Mouse (Mus musculus) skeletal muscle tissue, adult 2 months (tissue): ENCODE measurements around the gene Pom121.

Experiments used
- DNase-seq: peaks from one replicate; pipeline ENCODE4 v3.0.0-alpha.2; 2012; ENCODE audit warnings: low read depth, low spot score

The Pom121 gene

DNA sequence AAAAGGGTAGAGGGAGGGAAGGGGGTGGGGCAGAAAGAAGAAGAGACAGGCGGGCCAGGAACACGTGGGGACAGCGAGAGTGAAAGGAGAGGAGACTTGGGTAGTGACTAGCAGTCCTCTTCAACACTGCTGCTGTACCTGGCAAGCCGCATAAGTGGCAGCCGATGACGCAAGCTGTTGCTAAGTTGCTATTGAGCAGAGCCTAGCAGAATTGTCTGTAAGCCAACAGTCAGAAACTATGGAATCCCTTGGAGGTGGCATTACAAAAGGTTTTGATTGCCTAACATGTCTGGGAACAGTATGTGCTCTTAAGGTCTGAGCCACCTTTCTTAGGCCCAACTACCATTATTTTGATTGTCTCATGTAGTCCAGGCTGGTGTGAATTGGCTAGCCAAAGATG, 26.0 kb downstream of the Pom121 start:
- no peak for DNase-seq

DNA sequence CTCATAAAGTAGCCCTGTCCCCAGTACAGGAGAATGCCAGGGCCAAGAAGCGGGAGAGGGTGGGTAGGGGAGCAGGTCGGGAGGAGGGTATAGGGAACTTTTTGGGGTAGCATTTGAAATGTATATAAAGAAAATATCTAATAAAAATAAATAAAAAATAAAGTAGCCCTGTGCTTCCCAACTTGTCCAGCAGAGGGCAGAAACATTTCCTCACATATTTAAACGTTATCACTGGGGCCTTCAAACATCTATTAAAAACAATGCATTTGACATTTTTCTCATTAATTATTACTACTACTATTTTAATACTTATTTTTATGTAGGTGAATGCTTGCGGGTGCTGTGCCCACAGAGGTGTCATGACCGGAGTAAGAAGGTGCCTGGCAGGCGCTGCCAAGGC, 26.5 kb downstream of the Pom121 start:
- DNase-seq: no peak

DNA sequence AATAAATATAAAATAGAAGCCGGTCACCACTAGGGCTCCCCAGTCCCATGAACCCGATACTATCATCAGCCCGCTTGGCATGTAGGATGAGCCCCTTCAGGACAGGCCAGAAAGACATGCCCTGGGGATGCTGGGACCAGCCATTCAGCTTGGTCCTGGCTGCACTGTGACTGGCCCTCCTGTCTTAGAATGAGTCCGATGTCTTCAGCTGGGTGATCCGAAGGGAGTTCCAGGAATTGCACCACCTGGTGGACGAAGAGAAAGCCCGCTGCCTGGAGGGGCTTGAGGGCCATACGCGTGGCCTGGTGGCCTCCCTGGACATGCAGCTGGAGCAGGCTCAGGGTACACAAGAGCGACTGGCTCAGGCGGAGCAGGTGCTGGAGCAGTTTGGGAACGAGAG, 30.8 kb downstream of the Pom121 start:
- no peak for DNase-seq

DNA sequence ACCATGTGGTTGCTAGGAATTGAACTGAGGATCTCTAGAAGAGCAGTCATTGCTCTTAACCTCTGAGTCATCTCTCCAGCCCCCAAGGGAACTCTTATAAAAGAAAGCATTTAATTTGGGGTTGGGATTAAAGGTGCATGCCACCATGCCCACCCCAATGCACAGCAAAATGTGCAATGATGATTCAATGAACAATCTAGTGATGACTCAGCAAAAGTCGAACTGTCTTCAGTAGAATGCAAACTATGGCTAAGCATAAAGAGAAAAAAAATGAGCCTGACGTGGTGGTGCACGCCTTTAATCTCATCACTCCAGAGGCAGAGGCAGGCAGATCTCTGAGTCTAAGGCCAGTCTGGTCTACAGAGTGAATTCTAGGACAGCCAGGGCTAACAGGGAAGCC, 31.8 kb downstream of the Pom121 start:
- DNase-seq: no peak

DNA sequence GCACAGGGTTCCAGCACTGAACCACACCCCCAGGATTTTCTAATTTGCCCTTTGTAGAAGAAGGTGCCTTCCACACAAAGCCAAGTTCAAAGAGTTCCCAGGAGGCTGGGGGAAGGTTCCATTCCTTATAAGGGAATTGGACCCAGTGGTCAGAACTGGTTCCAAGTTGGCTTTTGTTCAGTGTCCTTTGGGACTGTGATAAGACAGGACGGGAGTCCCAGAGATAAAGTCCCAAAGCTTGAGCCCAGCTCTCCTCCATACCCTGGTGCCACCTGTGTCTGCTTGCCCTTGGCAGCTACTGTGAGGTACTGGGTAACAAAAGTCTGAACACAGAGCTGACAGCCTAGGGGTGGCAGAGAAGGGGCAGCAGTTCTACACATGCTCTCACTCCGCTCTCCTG, 34.6 kb downstream of the Pom121 start:
- DNase-seq: no peak

DNA sequence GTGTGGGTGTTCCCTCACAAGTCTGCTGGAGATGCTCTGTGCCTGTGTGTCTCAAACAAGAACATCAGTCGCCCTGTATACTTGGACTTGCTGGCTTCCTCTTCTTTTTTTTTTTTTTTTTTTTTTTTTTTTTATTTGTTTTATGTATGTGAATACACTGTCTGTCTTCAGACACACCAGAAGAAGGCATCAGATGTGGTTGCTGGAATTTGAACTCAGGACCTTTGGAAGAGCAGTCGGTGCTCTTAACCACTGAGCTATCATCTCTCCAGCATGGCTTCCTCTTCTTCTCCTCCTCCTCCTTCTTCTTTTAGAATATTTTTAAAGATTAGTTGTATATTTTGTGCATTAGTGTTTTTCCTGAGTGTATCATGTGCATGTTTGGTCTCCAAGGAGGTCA, 36.8 kb downstream of the Pom121 start:
- no peak for DNase-seq

DNA sequence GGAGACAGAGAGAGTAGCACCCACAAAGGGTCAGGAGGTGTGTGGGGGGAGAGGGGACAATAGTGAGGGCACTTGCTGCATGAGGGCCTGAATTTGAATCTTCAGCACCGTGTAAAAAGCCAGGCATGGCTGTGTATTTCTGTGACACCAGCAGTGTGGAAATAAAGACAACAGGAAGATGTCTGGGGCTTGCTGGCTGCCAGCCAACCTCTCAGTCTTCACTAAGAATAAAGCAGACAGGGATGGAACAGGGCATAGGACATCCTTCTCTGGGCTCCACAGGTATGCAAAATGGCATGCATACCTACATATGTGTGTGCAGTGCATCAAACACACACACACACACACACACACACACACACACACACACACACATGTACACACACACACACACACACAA, 38.3 kb downstream of the Pom121 start:
- DNase-seq: no peak

DNA sequence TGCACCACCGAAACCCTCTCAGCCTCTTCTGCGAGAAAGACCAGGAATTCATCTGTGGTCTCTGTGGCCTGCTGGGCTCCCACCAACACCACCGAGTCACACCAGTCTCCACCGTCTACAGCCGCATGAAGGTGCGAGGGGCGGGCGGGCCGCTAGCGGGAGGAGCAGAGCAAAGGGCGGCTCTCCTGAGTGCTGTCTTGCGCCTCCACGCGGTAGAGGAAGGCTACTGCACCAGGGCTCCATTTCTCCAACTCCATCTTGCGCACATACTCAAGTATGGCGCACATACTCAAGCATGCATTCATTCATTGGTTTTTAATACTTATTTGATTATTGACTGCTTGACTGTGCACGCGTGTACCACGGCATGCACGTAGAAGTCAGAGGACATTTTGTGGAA, 40.8 kb downstream of the Pom121 start:
- DNase-seq: no peak

DNA sequence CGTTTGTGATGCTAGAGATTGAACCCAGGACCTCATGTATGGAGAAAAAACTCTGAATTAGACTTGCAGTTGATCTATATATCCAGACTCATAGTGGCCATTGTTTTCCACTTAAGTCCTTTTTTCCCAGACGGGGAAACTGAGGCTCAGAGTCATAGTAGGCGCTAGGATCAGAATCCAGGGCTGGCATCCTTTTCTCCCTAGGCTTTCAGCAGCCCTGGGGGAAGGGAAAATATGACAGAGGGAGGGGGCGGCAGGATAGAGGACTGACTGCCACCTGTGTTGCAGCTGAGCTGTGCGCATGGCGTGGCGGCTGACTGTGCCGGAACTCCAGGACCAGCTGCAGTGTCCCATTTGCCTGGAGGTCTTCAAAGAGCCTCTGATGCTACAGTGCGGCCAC, 41.4 kb downstream of the Pom121 start, which contains the start of gene Trim50:
Gene Trim50 (plus strand): TSS at position 301 of the 400 bp plus-strand sequence.
- no peak for DNase-seq

DNA sequence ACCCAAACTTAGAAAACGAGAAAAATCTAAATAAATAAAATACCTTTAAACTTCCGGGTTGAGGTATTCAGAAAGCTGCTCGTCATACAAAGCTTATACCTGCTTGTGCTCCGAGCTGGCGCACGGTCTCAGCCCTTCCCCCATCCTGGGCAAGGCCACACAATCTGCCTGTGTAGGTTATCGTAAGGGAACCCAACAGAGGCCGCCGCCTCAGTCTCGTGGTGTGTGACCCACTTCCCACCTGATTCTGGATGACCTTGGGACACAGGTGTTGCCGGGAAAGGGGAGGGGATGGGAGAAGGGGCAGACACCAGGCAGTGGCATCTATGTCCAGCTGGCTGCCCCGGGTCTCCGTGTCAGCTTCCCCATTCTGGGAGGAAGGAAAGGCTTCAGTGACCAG, 42.7 kb downstream of the Pom121 start:
- no peak for DNase-seq

DNA sequence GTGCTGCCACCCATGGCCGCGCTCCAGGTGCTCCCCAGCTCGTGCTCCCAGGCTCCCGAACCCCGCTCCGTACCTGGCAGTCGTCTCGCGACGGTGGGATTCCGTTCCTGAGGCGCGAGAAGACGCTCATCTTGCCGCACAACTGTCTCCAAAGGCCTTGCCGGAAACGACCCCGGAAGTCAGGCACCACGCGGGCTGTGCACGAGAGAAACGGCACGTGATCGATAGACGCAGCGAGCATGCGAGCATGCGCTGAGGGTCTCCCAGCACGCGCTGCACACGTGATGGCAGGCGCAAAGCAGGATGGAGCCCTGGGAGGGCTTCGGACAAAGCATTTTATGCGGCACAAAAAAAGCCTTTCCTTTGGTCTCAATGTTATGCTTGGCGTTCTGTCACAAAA, 44.5 kb downstream of the Pom121 start, which contains the start of gene Fkbp6:
Gene Fkbp6 (minus strand): TSS at position 183 of the 400 bp plus-strand sequence.
- DNase-seq: no peak

DNA sequence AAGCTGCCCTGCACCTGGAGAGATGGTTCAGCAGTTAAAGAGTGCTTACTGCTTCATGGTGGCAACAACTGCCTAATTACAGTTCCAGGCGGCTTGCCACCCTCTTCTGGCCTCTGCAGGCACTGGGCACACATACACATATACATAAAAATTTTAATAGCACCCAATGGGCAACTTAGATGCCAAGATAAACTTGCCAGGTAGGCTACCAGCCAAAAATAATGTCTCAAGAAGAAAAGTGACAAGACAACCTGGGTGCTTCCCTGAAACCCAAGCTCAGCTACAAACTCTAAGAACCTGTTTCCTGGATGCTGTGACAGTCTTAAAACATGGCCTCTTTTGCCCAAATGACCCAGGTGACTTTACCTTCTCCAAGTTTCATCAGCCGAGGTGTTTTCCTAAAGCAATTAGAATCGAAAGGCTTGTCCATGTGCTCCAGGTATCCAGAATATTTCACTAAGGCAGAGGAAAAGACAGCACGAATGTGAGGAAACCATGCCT, 46.8 kb downstream of the Pom121 start:
- no peak for DNase-seq

DNA sequence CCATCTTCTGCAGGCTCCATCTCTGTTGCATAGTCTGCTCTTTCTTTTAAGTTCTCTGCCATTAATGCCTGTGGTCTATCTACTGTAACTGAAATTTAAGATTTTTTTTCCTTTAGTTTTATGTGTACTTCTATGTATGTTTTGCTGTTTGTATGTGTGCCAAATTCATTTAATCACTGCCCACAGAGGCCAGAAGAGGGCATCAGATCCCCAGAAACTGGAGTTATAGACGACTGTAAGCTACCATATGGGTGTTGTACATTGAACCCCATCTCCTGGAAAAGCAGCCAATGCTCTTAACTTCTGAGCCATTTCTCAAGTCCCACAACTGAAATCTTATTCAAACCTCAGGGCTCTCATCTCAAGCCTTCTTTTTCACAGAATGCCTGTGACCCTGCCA, 47.9 kb downstream of the Pom121 start:
- DNase-seq: no peak

DNA sequence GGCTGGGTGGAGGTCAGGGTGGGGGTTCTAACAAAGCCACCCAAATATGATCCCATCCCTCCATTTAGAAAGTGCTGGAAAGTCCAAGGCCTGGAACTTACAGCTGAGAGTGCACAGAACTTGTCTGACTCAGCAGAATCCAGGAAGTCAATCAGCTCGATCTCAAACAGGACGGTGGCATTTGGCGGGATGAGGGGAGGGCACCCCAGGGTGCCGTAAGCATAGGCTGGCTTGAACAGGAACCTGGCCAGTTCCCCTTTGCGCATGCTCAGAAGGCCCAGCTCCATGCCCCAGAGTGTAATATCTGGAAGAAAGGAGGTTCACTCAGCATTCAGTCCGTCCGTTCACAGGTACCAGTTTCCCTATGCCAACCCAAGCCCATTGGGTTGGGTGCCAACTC, 48.4 kb downstream of the Pom121 start:
- no peak for DNase-seq

DNA sequence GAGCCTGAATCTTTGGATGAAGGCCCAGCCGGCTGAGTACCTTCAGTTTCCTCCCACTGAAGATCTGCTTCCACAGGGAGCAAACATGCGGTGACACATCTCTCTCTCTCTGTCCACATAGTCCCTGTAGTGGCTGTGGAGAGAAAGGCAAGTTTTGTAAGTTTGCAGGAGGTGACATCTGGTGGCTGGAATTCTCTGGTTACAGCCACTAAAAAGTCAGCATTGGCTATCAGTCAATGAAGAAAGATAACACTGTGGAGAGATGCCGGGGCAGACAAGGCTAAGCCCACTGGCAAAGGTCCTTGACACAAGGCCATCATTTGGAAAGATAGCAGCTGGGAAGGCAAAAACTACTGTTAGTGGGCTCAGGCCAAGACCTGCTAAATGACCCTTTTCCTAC, 56.8 kb downstream of the Pom121 start:
- no peak for DNase-seq

DNA sequence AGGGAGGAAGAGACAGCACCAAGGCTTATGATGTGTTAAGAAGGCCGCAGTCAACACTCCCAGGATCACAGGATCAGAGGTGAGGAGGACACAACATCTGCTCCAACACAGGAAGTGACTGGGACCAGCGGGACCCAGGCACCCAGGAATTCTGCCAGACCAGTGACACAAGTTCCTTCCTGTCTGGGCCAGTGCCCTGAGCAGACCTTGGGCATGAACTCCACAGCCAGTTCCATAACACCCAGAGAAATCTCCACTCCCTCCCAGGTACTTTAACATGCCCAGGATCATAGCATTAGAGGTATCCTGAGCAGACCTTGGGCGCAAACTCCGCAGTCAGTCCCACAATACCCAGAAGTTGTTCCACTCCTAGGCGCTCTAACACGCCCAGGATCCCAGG, 63.2 kb downstream of the Pom121 start:
- no peak for DNase-seq

DNA sequence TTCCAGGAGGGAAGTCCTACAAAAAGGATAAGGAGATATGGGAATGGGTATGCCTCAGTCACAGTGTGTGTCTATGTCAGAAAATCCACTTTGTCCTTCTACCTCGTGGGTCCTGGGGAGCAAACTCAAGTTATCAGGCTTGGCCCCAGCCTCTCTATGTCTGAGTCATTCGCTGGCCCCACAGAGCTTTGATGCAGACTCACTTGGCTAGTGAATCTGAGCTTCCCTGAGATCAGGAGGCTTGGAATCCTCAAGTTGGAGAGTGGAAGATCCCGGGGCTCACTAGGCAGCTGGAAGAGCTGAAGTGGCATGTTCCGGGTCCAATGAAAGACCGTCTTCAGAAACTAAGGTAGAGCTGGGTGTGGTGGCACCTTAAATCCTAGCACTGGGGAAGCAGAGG, 64.1 kb downstream of the Pom121 start:
- DNase-seq: no peak

DNA sequence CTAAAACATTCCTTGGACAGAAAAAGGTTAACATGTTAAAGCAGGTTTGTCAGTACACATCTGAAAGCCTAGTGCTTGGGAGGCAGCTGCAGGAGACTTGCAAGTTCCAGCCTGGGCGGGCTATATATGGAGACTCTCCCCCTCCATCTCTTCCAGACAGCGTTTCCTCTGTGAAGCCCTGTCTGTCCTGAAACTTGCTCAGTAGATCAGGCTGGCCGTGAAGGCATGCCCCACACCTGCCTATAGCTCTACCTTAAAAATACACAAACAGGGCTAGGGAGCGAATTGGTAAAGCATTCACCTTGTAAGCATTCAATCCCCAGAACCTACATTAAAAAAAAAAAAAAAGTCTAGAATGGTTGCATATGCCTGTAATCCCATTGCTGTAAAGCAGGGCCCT, 64.9 kb downstream of the Pom121 start:
- no peak for DNase-seq
